Mouse (Mus musculus) CH12.LX (cell line): ENCODE results near the gene Ptprf. TPM values are rescaled to one million over a fixed set of nuclear protein-coding genes. Genes with fewer than 3 reads are reported as not detected.

Experiments
- DNase-seq: peaks from one replicate; pipeline ENCODE4 v3.0.0-alpha.2; 2013; ENCODE audit errors: extremely low read depth
- H3K27ac ChIP-seq: 2 replicates; pipeline ENCODE4 v1.5.1; 2012; ENCODE audit warnings: low read depth, mild to moderate bottlenecking, control low read depth, moderate library complexity; ENCODE audit not compliant: insufficient read depth
- H3K27me3 ChIP-seq: replicated peaks from 2 replicates; pipeline ENCODE3; 2012; ENCODE audit warnings: inconsistent platforms
- H3K36me3 ChIP-seq, 2 experiments: replicated peaks in 1 of 2; 2 replicates each; pipeline versions ENCODE3 to v1.6.1; 2012; ENCODE audit warnings: inconsistent platforms in 1 of 2, low read length in 1 of 2, mild to moderate bottlenecking in 1 of 2, mixed read lengths in 1 of 2, moderate library complexity in 1 of 2; ENCODE audit not compliant: control insufficient read depth in 1 of 2, insufficient read depth in 1 of 2
- H3K4me1 ChIP-seq, 2 experiments: 2 replicates each; pipeline ENCODE4 v1.6.1; 2012; ENCODE audit warnings: inconsistent platforms in 1 of 2, moderate library complexity in 1 of 2; ENCODE audit not compliant: insufficient read depth in 2 of 2, control insufficient read depth in 1 of 2
- H3K4me2 ChIP-seq: 2 replicates; pipeline ENCODE4 v1.6.1; 2012; ENCODE audit warnings: low read depth, mild to moderate bottlenecking, control low read depth; ENCODE audit not compliant: poor library complexity, insufficient read depth, severe bottlenecking
- H3K4me3 ChIP-seq, 3 experiments: fragments of 150-350 bp in 1 of 3; sonication (generic) in 1 of 3; replicated peaks in 1 of 3; 2 replicates each; pipeline versions ENCODE3 to v1.5.1; 2011 to 2012; ENCODE audit warnings: low read depth in 2 of 3, low read length in 2 of 3, mild to moderate bottlenecking in 2 of 3, moderate library complexity in 2 of 3, control low read depth in 1 of 3, improper control_type of control experiment in 1 of 3, inconsistent platforms in 1 of 3, mixed read lengths in 1 of 3; ENCODE audit not compliant: poor library complexity in 1 of 3
- H3K79me2 ChIP-seq: replicated peaks from 2 replicates; pipeline ENCODE4 v1.6.1; 2012; ENCODE audit warnings: mild to moderate bottlenecking, moderate library complexity; ENCODE audit not compliant: control insufficient read depth, poor library complexity, insufficient read depth, severe bottlenecking; ENCODE audit errors: extremely low read depth
- H3K9ac ChIP-seq: 2 replicates; pipeline ENCODE4 v1.6.1; 2012; ENCODE audit warnings: low read depth, mild to moderate bottlenecking, control low read depth, moderate library complexity; ENCODE audit not compliant: insufficient read depth
- H3K9me3 ChIP-seq: replicated peaks from 2 replicates; pipeline ENCODE3; 2012; ENCODE audit warnings: low read length, inconsistent platforms, mixed read lengths
- CHD1 ChIP-seq: IDR thresholded peaks from 2 replicates; pipeline ENCODE4 v1.6.1; 2012; ENCODE audit warnings: low read depth, low read length, improper control_type of control experiment, inconsistent platforms
- CHD2 ChIP-seq: IDR thresholded peaks from 2 replicates; pipeline ENCODE4 v1.6.1; 2011; ENCODE audit warnings: low read length, improper control_type of control experiment
- CTCF ChIP-seq, 2 experiments: IDR thresholded peaks in 1 of 2; conservative IDR thresholded peaks in 1 of 2; 2 replicates each; pipeline ENCODE4 v1.5.1; 2011 to 2012; ENCODE audit warnings: low read depth in 2 of 2, low read length in 2 of 2, improper control_type of control experiment in 1 of 2, inconsistent platforms in 1 of 2, mild to moderate bottlenecking in 1 of 2, moderate library complexity in 1 of 2
- ELF1 ChIP-seq: IDR thresholded peaks from 2 replicates; pipeline ENCODE4 v1.6.1; 2014; ENCODE audit warnings: low read depth, mild to moderate bottlenecking, inconsistent platforms, low read length, improper control_type of control experiment
- GABPA ChIP-seq: IDR thresholded peaks from 2 replicates; pipeline ENCODE4 v1.6.1; 2012; ENCODE audit warnings: low read depth, low read length, improper control_type of control experiment, inconsistent platforms; ENCODE audit not compliant: insufficient replicate concordance
- JUND ChIP-seq: conservative IDR thresholded peaks from 2 replicates; pipeline ENCODE4 v1.6.1; 2011; ENCODE audit warnings: low read depth, low read length, improper control_type of control experiment
- KAT2A ChIP-seq: IDR thresholded peaks from 2 replicates; pipeline ENCODE4 v1.6.1; 2012; ENCODE audit warnings: low read length, improper control_type of control experiment, inconsistent platforms; ENCODE audit not compliant: insufficient replicate concordance
- MAFK ChIP-seq: IDR thresholded peaks from 2 replicates; pipeline ENCODE4 v1.6.1; 2011; ENCODE audit warnings: low read length, improper control_type of control experiment; ENCODE audit not compliant: insufficient replicate concordance
- MAZ ChIP-seq: IDR thresholded peaks from 2 replicates; pipeline ENCODE4 v1.6.1; 2012; ENCODE audit warnings: low read depth, mild to moderate bottlenecking, inconsistent platforms, low read length, improper control_type of control experiment, moderate library complexity
- POLR2AphosphoS2 ChIP-seq: IDR thresholded peaks from 2 replicates; pipeline ENCODE4 v1.6.1; 2011; ENCODE audit warnings: low read depth, low read length, improper control_type of control experiment
- RCOR1 ChIP-seq: conservative IDR thresholded peaks from 2 replicates; pipeline ENCODE4 v1.6.1; 2012; ENCODE audit warnings: low read depth, mild to moderate bottlenecking, inconsistent platforms, low read length, improper control_type of control experiment
- SIN3A ChIP-seq: IDR thresholded peaks from 2 replicates; pipeline ENCODE4 v1.6.1; 2012; ENCODE audit warnings: low read length, improper control_type of control experiment, inconsistent platforms
- ZC3H11A ChIP-seq: IDR thresholded peaks from 2 replicates; pipeline ENCODE4 v1.6.1; 2012; ENCODE audit warnings: low read depth, mild to moderate bottlenecking, inconsistent platforms, low read length, improper control_type of control experiment
- ZMIZ1 ChIP-seq: IDR thresholded peaks from 2 replicates; pipeline ENCODE4 v1.6.1; 2012; ENCODE audit warnings: low read depth, mild to moderate bottlenecking, inconsistent platforms, low read length, improper control_type of control experiment
- ZNF384 ChIP-seq: IDR thresholded peaks from 2 replicates; pipeline ENCODE4 v1.6.1; 2012; ENCODE audit warnings: low read depth, low read length, improper control_type of control experiment, inconsistent platforms
- dilution Hi-C: fragments of 300-500 bp; cut with MboI; formaldehyde crosslinking; loops from 2 replicates; pipeline ENCODE4 v1.14.3; 2020; ENCODE audit warnings: low sequenced_read_pairs; ENCODE audit not compliant: extremely low pct_unique_long_range_greater_than_20kb, extremely low pct_ligation_motif_present
- in situ Hi-C: fragments of 300-500 bp; cut with MboI; formaldehyde crosslinking; loops from 3 replicates; pipeline ENCODE4 v1.14.3; 2019; ENCODE audit warnings: low sequenced_read_pairs, low pct_ligation_motif_present, low pct_unique_long_range_greater_than_20kb, mixed read lengths
- polyA plus RNA-seq: library from polyadenylated mRNA; unstranded; fragments of >175 nt; gene quantifications from 2 replicates; pipeline ENCODE4 v1.2.1, GENCODE M21; 2012; ENCODE audit warnings: low read depth; ENCODE audit not compliant: insufficient read length
- total RNA-seq, 2 experiments: library from RNA; depleted of rRNA; stranded (reverse); fragments of 300-350 nt in 1 of 2; fragments of >200 nt in 1 of 2; gene quantifications; 2 replicates each; pipeline ENCODE4 v1.2.3; 2012 to 2014

Gene Ptprf
- total and polyA plus RNA-seq, 3 experiments: 0.11 to 0.21 TPM; not detected in 1

DNA sequence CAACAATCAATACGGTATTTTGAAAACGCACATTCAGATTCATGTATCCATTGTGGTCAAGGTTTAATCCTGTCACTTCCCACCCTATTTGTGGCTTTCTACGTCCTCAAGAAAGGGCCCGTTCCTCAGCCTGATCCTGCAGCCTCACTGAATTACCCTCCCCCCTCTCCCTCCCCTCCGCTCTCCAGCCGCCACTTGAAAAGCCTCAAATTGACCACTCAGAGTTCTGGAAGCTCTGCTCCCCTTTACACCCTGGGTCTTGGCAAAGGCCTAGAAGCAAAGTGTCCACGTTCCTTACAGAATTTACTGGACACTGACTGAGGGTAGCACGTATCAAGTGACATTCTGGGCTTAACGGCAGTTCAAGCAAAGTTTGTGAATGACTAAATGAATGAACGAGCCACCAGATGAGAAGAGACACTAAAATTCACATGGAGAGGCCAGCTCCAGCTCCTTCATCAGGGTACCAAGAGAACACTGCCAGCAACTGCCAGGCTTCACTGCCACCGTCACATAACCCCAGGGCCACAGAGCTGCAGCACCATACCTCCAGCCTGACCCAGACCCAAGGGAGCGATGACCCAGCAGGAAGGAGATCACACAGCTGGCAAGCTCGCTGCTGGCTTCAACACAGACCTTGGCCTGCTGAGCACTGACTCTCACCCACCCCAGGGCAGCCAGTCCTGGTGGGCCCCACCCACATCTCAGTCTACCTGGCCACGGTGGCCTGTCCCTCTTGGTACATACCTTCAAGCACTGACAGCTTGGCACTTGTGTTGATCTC is 22.6 kb downstream of the Ptprf start:
- no peak for DNase-seq
- in situ Hi-C loops: no loop called here
- Histone ChIP-seq H3K9ac (no peak overlapping the region), H3K27me3 (peaks cover 77% of the 10 kb centered on the region), H3K4me3 (no peak overlapping the region), H3K4me1 (peaks cover 3 to 6% of the 10 kb centered on the region in 2 experiments; a peak in 3 of 4 replicates), H3K4me2 (no peak overlapping the region), H3K36me3 (no peaks in the 10 kb centered on the region), H3K9me3 (peaks cover 12% of the 10 kb centered on the region), H3K27ac (no peak overlapping the region), H3K79me2 (no peaks in the 10 kb centered on the region)
- dilution Hi-C loops: no loop called here
- TF ChIP-seq SIN3A (no peak), ZNF384 (no peak), MAFK (no peak), GABPA (no peak), POLR2AphosphoS2 (no peak), ELF1 (no peak), ZC3H11A (no peak), CHD1 (no peak), ZMIZ1 (no peak), JUND (no peak), MAZ (no peak), KAT2A (no peak), CTCF (conservative IDR thresholded peaks at IDR 0.05 in 1 of 2, IDR thresholded peaks at IDR 0.05 in 1 of 2; ENCODE audit: low read depth in 2 of 2, low read length in 2 of 2) (no peak)

DNA sequence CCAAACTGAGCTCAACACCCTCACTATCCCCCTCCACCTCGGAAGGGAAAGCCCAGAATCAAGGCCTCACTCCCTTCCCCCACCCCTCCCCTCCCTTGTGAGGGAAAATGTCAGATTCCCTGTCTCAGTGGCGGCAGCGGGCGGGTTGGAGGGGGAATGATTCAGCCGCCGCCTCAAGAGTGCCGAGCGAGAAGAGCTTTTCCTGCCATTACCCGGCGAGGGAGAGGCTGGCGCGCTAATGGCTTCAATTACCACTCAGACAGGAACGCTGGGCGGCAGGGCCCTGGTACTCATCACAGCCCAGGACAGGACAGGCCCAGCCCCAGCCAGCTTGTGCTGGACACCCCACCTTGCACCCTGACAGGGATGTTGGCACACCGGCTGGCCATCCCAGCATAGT is 25.6 kb downstream of the Ptprf start:
- Histone ChIP-seq H3K4me3 (no peak overlapping the region), H3K9ac (no peak overlapping the region), H3K36me3 (no peaks in the 10 kb centered on the region), H3K9me3 (peaks cover 6% of the 10 kb centered on the region), H3K27me3 (peaks cover 94% of the 10 kb centered on the region), H3K27ac (no peak overlapping the region), H3K4me1 (peaks cover 0 to 4% of the 10 kb centered on the region in 2 experiments; a peak in 2 of 4 replicates), H3K79me2 (no peaks in the 10 kb centered on the region), H3K4me2 (no peak overlapping the region)
- no peak for DNase-seq
- dilution Hi-C loops (no loop called here), in situ Hi-C loops (no loop called here)
- TF ChIP-seq POLR2AphosphoS2 (no peak), CHD2 (no peak), CTCF (conservative IDR thresholded peaks at IDR 0.05 in 1 of 2, IDR thresholded peaks at IDR 0.05 in 1 of 2; ENCODE audit: low read depth in 2 of 2, low read length in 2 of 2) (no peak), MAFK (no peak), RCOR1 (no peak)
